Mouse (Mus musculus): ENCODE results near the gene Ncam2.
"Not testable (repeated sequence)": the region's sequence is repeated elsewhere in the genome, so short reads cannot be mapped to it uniquely, and the experiment has no call there.

Gene Ncam2

DNA sequence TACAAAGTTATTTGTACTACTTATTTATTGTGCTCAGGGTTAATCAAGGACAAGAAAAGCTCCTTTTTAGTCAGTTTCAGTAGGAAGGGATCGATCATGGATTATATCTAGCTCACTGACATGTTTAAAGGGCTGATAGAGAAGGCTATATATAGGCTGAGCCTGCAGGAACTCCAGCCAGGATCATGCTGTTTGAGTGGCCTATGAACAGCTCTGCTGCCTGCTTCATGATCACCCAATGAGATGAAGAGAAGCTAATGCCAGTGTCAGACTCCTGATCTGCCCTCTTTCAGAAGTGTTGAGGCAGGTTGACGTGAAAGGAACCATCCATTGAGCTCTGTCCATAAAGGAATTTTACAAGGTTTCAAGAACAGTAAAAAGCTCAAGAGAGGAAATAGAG, 103.3 kb downstream of the Ncam2 start:
- DNase-seq (ENCODE audit: low read depth), result no peak

DNA sequence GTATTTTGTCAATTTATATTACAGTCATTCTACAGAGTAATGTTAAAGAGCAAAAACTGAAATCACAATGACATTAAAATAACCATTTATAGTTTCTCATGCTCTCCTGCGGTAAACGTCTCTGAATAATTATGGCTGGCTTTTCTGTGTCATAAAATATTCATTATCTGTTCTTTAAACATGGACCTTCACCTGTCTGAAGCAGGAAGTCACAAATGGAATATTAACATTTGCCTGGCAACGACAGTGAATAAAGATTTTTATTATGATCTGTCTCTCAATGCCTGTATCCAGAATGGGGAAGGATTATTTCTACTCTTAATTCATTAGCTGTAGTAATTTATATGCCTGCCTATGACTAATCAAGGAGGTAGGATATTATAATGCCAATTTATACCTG, 108.7 kb downstream of the Ncam2 start:
- no peak for DNase-seq (ENCODE audit: low read depth)

DNA sequence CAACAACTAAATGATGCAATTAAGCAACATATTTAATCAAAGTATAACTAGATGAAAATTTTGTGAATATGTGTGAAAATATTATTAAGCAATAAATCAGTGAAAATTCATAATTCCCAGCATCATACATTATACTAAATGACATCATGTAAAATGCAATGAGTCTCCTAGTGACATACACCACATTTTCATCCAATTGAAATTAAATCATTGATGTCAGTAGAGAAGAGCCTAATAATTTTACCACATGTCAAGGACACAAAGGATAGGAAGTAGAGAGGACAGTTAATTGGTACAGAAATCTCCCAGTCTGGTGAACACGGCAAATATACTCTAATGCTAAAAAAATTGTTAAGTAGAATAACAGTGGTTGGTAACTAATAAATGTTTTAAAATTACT, 118.5 kb downstream of the Ncam2 start:
- no peak for DNase-seq (ENCODE audit: low read depth)

DNA sequence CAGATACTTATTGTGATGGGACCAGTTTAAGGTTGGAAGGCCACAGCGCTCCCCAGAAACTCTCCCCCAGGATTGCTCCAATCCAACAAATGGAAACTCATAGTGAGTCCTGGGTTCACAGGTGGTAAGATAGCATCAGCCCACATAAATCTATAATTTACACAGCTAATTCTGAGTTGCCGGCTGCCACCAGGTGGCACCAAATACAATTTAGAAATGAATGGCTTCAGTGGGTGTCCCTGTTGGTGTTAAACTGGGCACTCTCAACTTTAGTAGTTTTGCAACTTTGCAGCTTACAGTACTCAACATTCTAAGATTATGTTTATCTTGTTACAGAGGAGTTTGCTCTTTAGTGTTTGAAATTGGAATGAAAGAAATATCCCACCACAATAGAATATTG, 130.0 kb downstream of the Ncam2 start:
- peak; percentile 5 for DNase-seq (ENCODE audit: low read depth)

DNA sequence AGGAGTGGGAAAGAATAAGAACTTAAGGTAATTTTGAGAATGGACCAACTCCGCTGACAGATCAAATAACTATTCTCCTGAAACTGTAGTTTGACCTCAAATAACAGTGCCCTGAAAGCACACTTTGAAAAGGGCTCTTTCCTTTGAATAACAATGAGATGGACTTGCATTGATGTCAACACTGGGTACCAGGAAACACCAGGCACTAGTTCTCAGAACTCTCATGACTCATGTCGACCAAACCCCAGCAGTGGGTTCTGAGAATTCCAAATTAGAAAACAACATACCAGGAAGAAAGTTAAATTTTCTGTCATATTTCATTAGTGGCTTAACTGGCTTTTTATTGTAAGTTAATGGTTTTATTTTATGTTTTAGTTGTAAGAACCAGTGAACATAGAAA, 165.4 kb downstream of the Ncam2 start:
- no peak for DNase-seq (ENCODE audit: low read depth)

GRCm38 (mm10) chr16:81374234-81374633, 173.7 kb downstream of the Ncam2 start:
- DNase-seq (ENCODE audit: low read depth), result no peak

- DNase-seq (ENCODE audit: low read depth), result no peak
These were observed 179.9 kb downstream of the Ncam2 start for GRCm38 (mm10) chr16:81380434-81380833.

GRCm38 (mm10) chr16:81388646-81389045, 188.1 kb downstream of the Ncam2 start:
- no peak for DNase-seq (ENCODE audit: low read depth)

GRCm38 (mm10) chr16:81434559-81434958, 234.1 kb downstream of the Ncam2 start:
- DNase-seq (ENCODE audit: low read depth), result no peak

DNA sequence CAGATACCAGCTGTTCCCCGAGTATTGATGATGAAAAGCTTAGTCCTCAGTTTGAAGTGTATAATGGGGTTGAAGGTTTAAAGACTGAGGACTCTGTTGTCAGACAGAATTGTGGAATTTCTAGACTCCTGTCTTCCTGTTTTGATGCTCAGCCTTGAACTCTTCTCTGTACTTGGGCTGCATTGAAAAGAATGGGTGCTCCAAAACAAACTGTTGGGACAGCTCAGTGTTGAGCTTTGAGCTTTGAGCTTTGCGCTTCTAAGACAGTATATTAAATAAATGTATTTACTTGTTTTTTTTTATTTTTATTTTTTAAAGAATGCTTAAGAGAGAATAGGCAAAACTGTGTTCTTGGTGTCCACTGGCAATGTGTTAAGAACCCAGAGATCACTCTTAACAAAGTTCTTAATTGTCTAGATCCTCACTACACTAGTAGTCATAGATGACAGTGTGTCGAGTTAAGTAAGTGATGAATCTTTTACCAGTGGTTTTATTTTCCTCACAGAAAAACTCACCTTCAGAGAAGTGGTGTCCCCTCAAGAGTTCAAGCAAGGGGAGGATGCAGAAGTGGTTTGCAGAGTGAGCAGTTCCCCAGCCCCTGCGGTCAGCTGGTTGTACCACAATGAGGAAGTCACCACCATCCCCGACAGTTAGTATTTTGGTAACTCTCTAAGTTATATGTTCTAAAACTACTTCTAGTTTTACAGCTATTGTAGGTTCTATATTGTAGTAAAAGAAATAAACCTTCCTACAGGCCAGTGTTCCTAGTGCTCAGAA, 236.8 kb downstream of the Ncam2 start:
- no peak for DNase-seq (ENCODE audit: low read depth)

DNA sequence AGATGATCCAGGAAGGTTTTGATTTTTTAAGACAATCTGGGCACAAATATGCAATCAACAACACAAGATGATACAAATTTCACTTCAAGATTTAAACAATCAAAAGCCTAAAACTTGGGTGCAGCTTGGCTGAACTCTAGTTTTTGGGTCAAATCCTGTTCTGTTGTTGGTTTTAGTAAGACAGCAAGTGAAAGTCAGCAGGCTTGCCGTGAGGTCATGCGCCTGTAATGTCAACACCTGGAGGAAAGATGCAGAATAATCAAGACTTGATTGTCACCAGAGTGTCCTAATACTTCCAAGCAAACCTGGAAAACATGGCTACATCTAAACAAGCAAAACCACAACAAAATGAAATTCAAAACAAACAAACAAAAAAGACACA, 237.4 kb downstream of the Ncam2 start:
- DNase-seq (ENCODE audit: low read depth), result no peak

DNA sequence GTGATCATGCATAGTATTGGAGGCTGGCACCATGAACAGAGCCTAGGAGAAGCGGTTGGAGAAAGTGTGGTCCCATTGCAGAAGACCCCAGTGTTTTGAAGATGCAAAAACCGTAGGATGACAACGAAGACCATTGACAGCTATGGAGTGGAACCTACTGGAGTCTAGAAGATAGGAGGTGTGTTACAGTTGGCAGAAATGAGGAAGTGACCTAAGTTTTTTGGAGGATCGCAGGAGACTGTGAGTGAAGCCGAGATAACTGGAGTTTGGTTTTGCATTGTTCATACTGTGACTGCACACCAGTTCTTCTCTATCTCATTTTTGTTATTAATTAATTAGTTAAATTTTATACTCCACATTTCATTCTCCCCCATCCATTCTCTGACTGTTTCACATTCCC, 250.4 kb downstream of the Ncam2 start:
- DNase-seq (ENCODE audit: low read depth), result no peak

DNA sequence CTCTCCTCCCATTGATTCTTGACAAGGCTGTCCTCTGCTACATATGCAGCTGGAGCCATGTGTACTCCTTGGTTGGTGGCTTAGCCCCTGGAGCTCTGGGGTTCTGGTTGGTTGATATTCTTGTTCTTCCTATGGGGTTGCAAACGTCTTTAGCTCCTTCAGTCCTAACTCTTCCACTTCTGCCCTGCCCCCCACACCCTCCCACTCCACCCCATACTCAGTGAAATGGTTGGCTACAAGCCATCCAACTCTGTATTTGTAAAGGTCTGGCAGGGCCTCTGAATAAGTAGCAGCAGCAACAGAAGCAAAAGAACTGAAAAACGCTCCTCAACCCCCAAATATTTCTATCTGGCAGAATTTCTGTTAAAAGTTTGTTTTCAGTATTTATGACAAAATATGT, 252.5 kb downstream of the Ncam2 start:
- DNase-seq (ENCODE audit: low read depth), result no peak

DNA sequence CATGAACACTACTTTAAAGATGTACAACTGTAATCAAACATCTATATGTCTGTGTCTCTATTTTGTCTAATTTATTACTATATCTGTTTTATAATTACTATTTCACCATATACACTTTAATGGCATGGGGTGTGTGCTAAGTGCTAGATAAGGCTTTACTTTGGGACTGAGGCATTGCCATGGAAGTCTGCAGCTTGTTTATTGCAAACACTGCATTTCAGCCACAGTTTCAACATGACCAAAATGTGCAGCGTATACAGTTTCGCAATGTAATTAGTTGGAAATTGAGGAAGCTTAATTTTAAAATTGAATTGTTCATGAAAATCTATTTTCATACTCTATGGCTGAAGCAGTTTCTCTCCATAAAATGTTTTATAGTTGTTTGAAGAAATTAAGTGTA, 254.0 kb downstream of the Ncam2 start:
- no peak for DNase-seq (ENCODE audit: low read depth)

- not testable (repeated sequence) for DNase-seq (ENCODE audit: low read depth)
These were observed 262.2 kb downstream of the Ncam2 start for GRCm38 (mm10) chr16:81462731-81463130.

GRCm38 (mm10) chr16:81472925-81473324, 272.4 kb downstream of the Ncam2 start:
- no peak for DNase-seq (ENCODE audit: low read depth)

DNA sequence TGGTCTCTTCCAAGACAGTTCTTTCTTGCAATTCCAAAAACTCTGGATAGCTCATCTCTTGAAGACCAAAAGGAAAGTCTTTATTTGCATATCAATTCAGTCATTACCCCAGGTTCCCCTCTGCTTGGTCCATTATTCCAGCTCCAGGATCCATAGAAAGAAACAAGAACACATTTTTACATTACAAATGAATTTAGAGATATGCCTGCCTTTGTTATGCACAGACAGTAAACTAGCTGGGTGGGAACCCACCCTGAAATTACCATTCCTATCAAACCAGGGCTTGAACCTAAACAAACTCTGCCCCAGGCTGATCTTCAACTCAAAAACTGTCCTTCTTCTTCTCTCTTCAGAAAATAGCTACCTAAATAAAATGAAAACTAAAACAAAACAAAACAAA, 280.6 kb downstream of the Ncam2 start:
- no peak for DNase-seq (ENCODE audit: low read depth)

DNA sequence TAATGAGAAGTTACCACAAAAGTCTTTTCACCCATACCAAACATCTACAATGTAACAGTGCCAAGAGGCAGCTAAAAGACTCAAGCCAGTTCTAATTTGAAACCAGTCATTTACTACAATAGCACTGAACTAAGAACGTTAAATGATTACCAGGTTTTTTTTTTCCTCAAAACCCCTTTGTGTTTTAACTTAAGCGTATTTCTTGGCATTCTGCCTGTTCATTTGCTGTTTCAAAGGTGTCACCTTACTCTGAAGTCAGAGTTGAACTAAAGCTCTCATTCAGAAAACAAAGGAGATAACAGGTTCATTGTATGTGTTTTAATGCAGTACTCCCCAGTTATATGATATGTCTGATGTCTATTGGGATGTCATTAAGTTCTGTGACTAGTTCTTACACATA, 295.6 kb downstream of the Ncam2 start:
- DNase-seq (ENCODE audit: low read depth), result no peak

GRCm38 (mm10) chr16:81502578-81502977, 302.1 kb downstream of the Ncam2 start:
- no peak for DNase-seq (ENCODE audit: low read depth)

DNA sequence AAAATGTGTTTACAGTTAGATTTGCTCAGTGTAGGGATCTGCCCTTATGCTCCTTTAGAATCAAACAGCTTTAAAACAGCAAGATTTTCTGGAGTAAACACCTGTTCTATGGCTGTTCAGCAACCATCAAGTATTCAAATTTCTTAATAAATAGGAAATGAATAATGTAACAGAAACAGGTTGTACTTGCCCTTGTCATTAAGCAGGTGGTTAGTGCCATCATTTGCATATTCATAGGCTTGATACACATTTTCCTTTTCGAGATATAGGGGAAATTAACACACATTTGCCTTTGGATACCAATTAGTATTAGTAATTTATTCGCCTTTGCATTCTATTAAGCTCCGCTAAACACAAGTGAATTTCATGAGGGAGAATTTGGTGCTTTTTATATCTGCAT, 335.7 kb downstream of the Ncam2 start:
- no peak for DNase-seq (ENCODE audit: low read depth)

GRCm38 (mm10) chr16:81587565-81588107, 387.1 kb downstream of the Ncam2 start:
- DNase-seq (ENCODE audit: low read depth), result no peak

DNA sequence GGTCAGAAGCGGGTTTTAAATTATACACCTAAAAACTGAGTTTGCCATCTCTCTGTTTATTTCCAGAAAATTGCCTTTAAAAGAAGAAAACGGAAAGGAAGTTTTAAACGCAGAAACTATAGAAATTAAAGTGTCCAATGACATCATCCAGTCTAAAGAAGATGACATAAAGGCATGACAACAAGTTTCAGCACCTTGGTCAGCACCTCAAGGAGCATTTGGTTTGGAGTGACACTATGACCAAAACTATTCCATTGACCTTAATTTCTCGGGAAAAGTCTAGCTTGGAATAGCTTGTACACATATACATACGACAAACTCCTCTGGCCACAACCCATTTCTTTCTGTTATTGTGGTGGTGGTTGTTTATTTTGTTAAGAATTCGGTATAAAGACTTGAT, 422.8 kb downstream of the Ncam2 start:
- peak; percentile 0 for DNase-seq (ENCODE audit: low read depth)

DNA sequence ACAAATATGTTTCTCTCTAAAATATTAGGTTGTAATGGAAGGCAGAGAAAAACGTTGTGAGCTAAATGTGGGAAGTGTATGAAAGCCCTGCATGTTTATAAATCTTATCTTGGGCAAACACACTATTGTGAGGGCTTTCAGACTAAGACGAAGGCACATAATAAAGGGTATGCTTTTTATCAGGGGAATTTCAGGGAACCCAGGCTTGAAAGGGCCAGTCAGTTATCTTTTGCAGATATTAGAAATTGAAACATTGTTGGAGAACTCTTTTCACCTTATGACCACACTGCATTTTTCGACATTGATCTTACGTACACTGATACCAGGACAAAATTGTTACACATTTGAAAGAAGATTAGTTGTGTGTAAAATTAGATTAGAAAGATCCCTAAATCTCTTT, 423.3 kb downstream of the Ncam2 start:
- no peak for DNase-seq (ENCODE audit: low read depth)

- DNase-seq (ENCODE audit: low read depth), result no peak
These were observed 449.8 kb downstream of the Ncam2 start for GRCm38 (mm10) chr16:81650286-81650685.
